Mouse (Mus musculus) cerebellum, adult 9-11 months (tissue): ENCODE measurements at regions not wholly inside any gene's neighbourhood (a gene's known extent, or its start where the extent isn't known, plus 50 kb on each side); places are given as distances from the start of the nearest gene placed in this dataset.

Experiments used
- DNase-seq: peaks from one replicate; pipeline ENCODE4 v3.0.0; 2022

DNA sequence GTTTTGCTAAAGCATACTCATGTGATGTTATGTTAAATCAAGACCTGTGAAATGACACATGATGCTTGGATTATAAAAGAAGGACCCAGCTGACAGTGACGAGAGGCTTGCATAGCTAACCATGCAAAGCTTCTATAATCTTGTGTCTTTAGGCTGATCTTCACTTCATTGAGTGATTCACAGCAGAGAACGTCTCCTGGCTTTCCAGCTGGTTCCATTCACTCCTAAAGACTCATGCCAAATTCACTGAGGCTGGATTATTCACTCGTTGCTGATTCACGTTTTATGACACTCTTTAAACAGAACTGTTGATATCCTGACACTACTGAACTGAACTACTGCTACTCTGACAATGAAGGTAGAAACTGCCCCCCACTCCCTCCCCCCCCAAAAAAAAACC, 1642.4 kb upstream of the Slc39a10 start:
- no peak for DNase-seq

DNA sequence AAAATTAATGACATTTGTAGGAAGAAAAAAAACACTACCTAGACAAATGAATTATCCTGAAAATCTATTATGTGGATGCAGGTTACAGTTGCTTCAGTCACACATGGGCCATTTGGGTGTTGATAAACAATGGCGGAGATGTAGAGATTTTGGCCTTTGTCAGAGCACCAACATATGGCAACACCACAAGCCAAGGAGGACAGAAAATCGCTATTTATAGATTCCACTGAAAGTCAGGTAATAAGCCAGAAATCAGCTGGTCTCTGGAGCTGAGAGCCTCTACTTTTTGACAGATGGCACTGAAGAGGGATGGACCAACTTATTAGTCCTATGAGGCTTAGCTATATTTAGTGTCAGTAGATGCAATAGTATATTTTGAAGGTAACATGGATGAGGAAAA, 1640.7 kb upstream of the Slc39a10 start:
- DNase-seq, result peak; percentile 93

DNA sequence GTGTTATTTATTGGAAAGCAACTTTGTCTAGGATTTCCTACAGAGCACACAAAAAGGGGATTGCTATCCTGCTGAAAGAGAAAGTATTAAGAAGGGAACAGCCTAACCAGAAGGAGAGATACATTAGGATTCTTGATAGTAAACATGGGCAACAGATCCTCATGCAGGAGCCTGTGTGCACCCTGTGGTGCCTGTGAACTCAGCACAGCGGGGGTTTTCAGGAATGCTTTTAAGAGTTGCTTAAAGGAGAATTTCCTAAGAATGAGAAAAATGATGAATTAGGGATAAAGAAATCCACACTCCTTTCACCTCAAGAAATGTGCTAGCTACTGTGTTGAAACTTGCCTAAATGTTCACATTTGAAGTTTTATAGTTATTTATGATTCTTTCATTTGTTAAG, 1596.1 kb upstream of the Slc39a10 start:
- peak; percentile 27 for DNase-seq

DNA sequence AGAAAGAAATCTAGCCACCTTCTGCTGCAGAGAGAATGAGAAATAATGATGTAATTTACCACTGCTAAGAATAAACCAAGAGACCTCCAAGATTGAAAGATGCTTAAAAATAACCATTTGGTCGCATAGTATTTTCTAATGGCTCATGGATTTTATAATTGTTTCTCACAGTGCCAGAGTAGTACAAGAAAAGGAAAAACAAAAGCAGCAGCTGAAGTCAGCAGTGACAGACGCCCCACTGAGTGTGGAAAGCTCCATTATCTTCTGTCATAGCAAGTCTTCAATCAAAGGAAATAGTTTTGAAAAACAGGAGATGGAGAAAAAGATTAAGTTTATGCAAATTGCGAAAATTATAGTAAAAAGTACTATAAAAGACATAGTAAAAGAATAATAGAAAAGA, 1567.3 kb upstream of the Slc39a10 start:
- no peak for DNase-seq
